Mouse (Mus musculus) mouse trophoblast stem cell (cell line): ENCODE results near the gene Dtnbp1.

Experiments used
- in situ Hi-C, 2 experiments: fragments of 300-500 bp; cut with MseI, MboI; formaldehyde crosslinking; loops; 2 replicates in 1 of 2; 3 replicates in 1 of 2; pipeline ENCODE4 v1.15.1; 2025

Gene Dtnbp1

GRCm38 (mm10) chr13:44906141-44906540 is 95.8 kb downstream of the Dtnbp1 start:
- in situ Hi-C loops, result no loop called here

GRCm38 (mm10) chr13:44904271-44904670 is 97.7 kb downstream of the Dtnbp1 start:
- in situ Hi-C loops, result no loop called here

- in situ Hi-C loops, result no loop called here
Measured at GRCm38 (mm10) chr13:44903416-44903815, 98.5 kb downstream of the Dtnbp1 start.

GRCm38 (mm10) chr13:44902299-44902698 is 99.6 kb downstream of the Dtnbp1 start:
- in situ Hi-C loops, result no loop called here

- in situ Hi-C loops, result no loop called here
Measured at GRCm38 (mm10) chr13:44896211-44896610, 105.7 kb downstream of the Dtnbp1 start.

- in situ Hi-C loops, result no loop called here
Measured at GRCm38 (mm10) chr13:44891813-44892730, 109.9 kb downstream of the Dtnbp1 start.

- in situ Hi-C loops, result no loop called here
Measured at GRCm38 (mm10) chr13:44890612-44891011, 111.3 kb downstream of the Dtnbp1 start.

GRCm38 (mm10) chr13:44886221-44886620 is 115.7 kb downstream of the Dtnbp1 start:
- in situ Hi-C loops, result no loop called here

- in situ Hi-C loops, result no loop called here
Measured at GRCm38 (mm10) chr13:44881001-44881400, 120.9 kb downstream of the Dtnbp1 start.

GRCm38 (mm10) chr13:44876799-44877198 is 125.1 kb downstream of the Dtnbp1 start:
- in situ Hi-C loops, result no loop called here
